Mouse (Mus musculus) heart, adult 2 months (tissue): ENCODE measurements around the gene Foxp3. TPM values are rescaled to one million over a fixed set of nuclear protein-coding genes. Genes with fewer than 3 reads are reported as not detected.
A peak's percentile ranks its signal among the peaks of the same experiment; 100 is the strongest.

Source experiments
- DNase-seq, 2 experiments: peaks; one replicate each; pipeline ENCODE4 v3.0.0; 2021
- H3K27ac ChIP-seq: fragments of 200-600 bp; 2 replicates; pipeline ENCODE4 v1.8.1; 2022
- H3K27me3 ChIP-seq: fragments of 200-500 bp; 2 replicates; pipeline ENCODE4 v1.6.1; 2012; ENCODE audit warnings: mild to moderate bottlenecking, low read length, inconsistent platforms, mixed read lengths; ENCODE audit not compliant: control insufficient read depth, insufficient read depth
- H3K36me3 ChIP-seq: fragments of 200-500 bp; 2 replicates; pipeline ENCODE4 v1.6.1; 2012; ENCODE audit warnings: low read length, inconsistent platforms; ENCODE audit not compliant: control insufficient read depth, insufficient read depth
- H3K4me1 ChIP-seq: fragments of 200-500 bp; 2 replicates; pipeline ENCODE4 v1.6.1; 2011; ENCODE audit warnings: low read length; ENCODE audit not compliant: control insufficient read depth, insufficient read depth
- H3K4me3 ChIP-seq: fragments of 200-600 bp; 2 replicates; pipeline ENCODE4 v1.8.1; 2022
- H3K79me2 ChIP-seq: fragments of 200-500 bp; replicated peaks from 2 replicates; pipeline ENCODE4 v1.6.1; 2012; ENCODE audit warnings: mild to moderate bottlenecking, inconsistent platforms, low read length, moderate library complexity, mixed read lengths; ENCODE audit not compliant: control insufficient read depth, insufficient read depth
- H3K9ac ChIP-seq: fragments of 200-500 bp; 2 replicates; pipeline ENCODE4 v1.6.1; 2012; ENCODE audit warnings: low read depth, mild to moderate bottlenecking, control low read depth, inconsistent platforms, low read length, mixed read lengths
- CTCF ChIP-seq: fragments of 200-600 bp; IDR thresholded peaks from 2 replicates; pipeline ENCODE4 v1.8.1; 2022; ENCODE audit warnings: antibody characterized with exemption, mild to moderate bottlenecking, moderate library complexity
- EP300 ChIP-seq: fragments of 200-500 bp; IDR thresholded peaks from 2 replicates; pipeline ENCODE4 v1.6.1; 2011; ENCODE audit warnings: low read depth, low read length, control low read depth; ENCODE audit not compliant: insufficient read depth
- POLR2A ChIP-seq: fragments of 200-500 bp; IDR thresholded peaks from 2 replicates; pipeline ENCODE4 v1.6.1; 2011; ENCODE audit warnings: mild to moderate bottlenecking, low read depth, low read length, control low read depth; ENCODE audit not compliant: insufficient read depth
- WGBS: fragments of 180-500 bp; shearing (Covaris S2); methylation state at CpG from one replicate; pipeline ENCODE4 v1.1.7; 2018; 5-methylcytosine and 5-hydroxymethylcytosine counted together
- intact Hi-C: fragments of 180-260 bp; cut with DNase I; formaldehyde crosslinking; loops from one replicate; pipeline ENCODE4 v1.15.1; 2025
- polyA plus RNA-seq: library from polyadenylated mRNA; depleted of rRNA; stranded (reverse); fragments of >200 nt; gene quantifications from 2 replicates; pipeline ENCODE4 v1.2.3, GENCODE M21; 2012
- total RNA-seq, 2 experiments: library from RNA; stranded (reverse); gene quantifications; 2 replicates each; pipeline ENCODE4 v1.2.3; 2021

Gene Foxp3
- total and polyA plus RNA-seq, 3 experiments, result not detected

- H3K4me1 ChIP-seq, result no peaks in the 10 kb centered on the region
- no peaks in the 10 kb centered on the region for H3K79me2 ChIP-seq
- H3K27ac ChIP-seq, result no peak overlapping the region
- no peaks in the 10 kb centered on the region for H3K27me3 ChIP-seq
- intact Hi-C loops, result no loop called here
- no peak for TF ChIP-seq CTCF
- no peak for TF ChIP-seq POLR2A
- no peak for TF ChIP-seq EP300
- H3K36me3 ChIP-seq, result no peaks in the 10 kb centered on the region
- WGBS, result 98% methylated on average over 2 of the region's 2 CpGs
- no peak for DNase-seq
- H3K4me3 ChIP-seq, result no peak overlapping the region
- no peak overlapping the region for H3K9ac ChIP-seq
Observed at GRCm38 (mm10) chrX:7581151-7581550, 7.7 kb downstream of the Foxp3 start.

GRCm38 (mm10) chrX:7583881-7584280, 10.4 kb downstream of the Foxp3 start:
- Histone ChIP-seq H3K79me2 (no peaks in the 10 kb centered on the region), H3K36me3 (no peaks in the 10 kb centered on the region), H3K4me3 (no peak overlapping the region)

GRCm38 (mm10) chrX:7586356-7586755, 12.9 kb downstream of the Foxp3 start:
- Histone ChIP-seq H3K4me3 (no peak overlapping the region), H3K27me3 (no peaks in the 10 kb centered on the region), H3K9ac (no peak overlapping the region), H3K27ac (no peak overlapping the region), H3K4me1 (no peaks in the 10 kb centered on the region), H3K79me2 (no peaks in the 10 kb centered on the region), H3K36me3 (no peaks in the 10 kb centered on the region)
- DNase-seq, result no peak
- no peak for TF ChIP-seq POLR2A
- no peak for TF ChIP-seq EP300
- no peak for TF ChIP-seq CTCF
- WGBS, result 83% methylated on average over 4 of the region's 5 CpGs
- intact Hi-C loops, result no loop called here

More at GRCm38 (mm10) chrX:7583881-7584280, 10.4 kb downstream of the Foxp3 start:
- intact Hi-C loops, result no loop called here
- Histone ChIP-seq H3K9ac (no peak overlapping the region), H3K27me3 (no peaks in the 10 kb centered on the region), H3K4me1 (no peaks in the 10 kb centered on the region), H3K27ac (no peak overlapping the region)
- TF ChIP-seq POLR2A, result no peak
- TF ChIP-seq CTCF, result no peak
- TF ChIP-seq EP300, result no peak
- WGBS, result 90% methylated on average over 11 of the region's 11 CpGs
- DNase-seq, result no peak

- intact Hi-C loops, result no loop called here
- Histone ChIP-seq H3K27ac (no peak overlapping the region), H3K27me3 (no peaks in the 10 kb centered on the region), H3K79me2 (no peaks in the 10 kb centered on the region), H3K9ac (no peak overlapping the region), H3K4me1 (no peaks in the 10 kb centered on the region), H3K4me3 (no peak overlapping the region), H3K36me3 (no peaks in the 10 kb centered on the region)
- 82% methylated on average over 9 of the region's 9 CpGs for WGBS
- no peak for DNase-seq
- TF ChIP-seq CTCF (no peak), POLR2A (no peak), EP300 (no peak)
Observed at GRCm38 (mm10) chrX:7595371-7595770, 21.9 kb downstream of the Foxp3 start.

- no peaks in the 10 kb centered on the region for H3K36me3 ChIP-seq
- H3K27me3 ChIP-seq, result no peaks in the 10 kb centered on the region
- intact Hi-C loops, result no loop called here
- DNase-seq, result no peak
- no peaks in the 10 kb centered on the region for H3K79me2 ChIP-seq
- TF ChIP-seq CTCF (no peak), EP300 (no peak), POLR2A (no peak)
- 82% methylated on average over 7 of the region's 7 CpGs for WGBS
- H3K9ac ChIP-seq, result no peak overlapping the region
- H3K4me1 ChIP-seq, result no peaks in the 10 kb centered on the region
- no peak overlapping the region for H3K27ac ChIP-seq
- H3K4me3 ChIP-seq, result no peak overlapping the region
Observed at GRCm38 (mm10) chrX:7604004-7604403, 30.6 kb downstream of the Foxp3 start.

GRCm38 (mm10) chrX:7604879-7605574, 31.6 kb downstream of the Foxp3 start, which contains the start of gene Ccdc22:
TSS of gene Ccdc22 (minus strand) at chrX:7605517.
- H3K9ac ChIP-seq, result peak within 1 kb of the TSS; percentile 73
- no peaks in the 10 kb centered on the region for H3K27me3 ChIP-seq
- H3K36me3 ChIP-seq, result no peaks in the 10 kb centered on the region
- DNase-seq, result peak; percentile 85 to 87
- H3K4me3 ChIP-seq, result peak within 1 kb of the TSS; percentile 65
- H3K4me1 ChIP-seq, result no peaks in the 10 kb centered on the region
- intact Hi-C loops, result loop anchor here (5.0 kb wide), 1 partner anchor 92 kb away; the partner anchor contains the start of gene Gpkow
- no peaks in the 10 kb centered on the region for H3K79me2 ChIP-seq
- WGBS, result 15% methylated on average over 28 of the region's 28 CpGs
- TF ChIP-seq EP300 (no peak), POLR2A (peak; percentile 47; the same call in 1 of the 2 replicates), CTCF (no peak)
- peak within 1 kb of the TSS; percentile 57 for H3K27ac ChIP-seq
